8 mouse cellular contexts compared by ENCODE assay signal in the genomic region with DNA sequence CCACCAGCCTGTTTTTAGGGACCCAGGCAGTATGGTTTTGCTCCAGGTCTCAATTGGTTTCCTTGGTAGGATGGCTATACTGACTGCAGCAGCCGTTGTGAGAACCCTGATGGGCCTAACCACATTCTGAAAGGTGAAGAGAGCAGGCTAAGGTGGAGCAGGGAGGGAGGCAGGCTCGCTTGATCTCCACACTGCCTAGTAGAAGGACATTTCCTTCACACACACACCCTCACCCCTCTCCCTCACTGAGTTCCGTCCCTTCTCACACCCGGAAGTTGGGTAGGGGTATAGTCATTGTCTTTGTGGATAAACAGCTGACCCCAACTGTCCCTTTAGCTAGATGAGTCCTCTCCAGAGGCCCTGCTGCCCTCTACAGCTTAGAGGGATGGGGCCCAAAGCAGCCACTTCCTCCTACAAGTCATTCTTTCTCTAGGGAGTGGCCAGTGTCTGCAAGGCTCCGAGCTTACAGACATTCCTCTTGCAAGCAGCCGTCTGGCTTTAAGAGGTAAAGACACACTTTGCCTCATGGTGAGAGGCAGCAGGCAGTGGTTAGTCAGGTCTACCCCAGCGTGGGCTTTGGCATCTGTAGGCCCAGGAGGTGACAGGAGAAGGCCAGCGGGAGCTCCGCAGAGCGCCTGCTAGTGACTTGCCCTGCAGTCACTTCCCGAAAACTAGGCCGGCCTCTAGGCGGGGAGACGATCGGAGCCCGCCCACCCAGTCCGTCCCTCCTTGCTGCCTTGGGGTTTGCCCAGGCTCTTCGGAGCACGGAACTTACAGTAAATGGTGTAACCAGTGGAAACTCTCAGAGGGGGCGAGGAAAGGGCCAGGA. TPM values are rescaled to one million over a fixed set of nuclear protein-coding genes. Genes with fewer than 3 reads are reported as not detected.
DNase-seq lines count a peak whose midpoint lies in the region; ATAC-seq lines count a peak whose summit lies in the region.

No protein-coding gene starts in this region.

- H3K9ac ChIP-seq in heart, embryonic 14.5 days (ENCODE audit: low read length) = peak overlapping the region; percentile 82
- peak overlapping the region; percentile 61 for H3K9ac ChIP-seq in liver, embryonic 11.5 days (ENCODE audit: low read depth, low read length)

- no peaks in the 10 kb centered on the region for H3K36me3 ChIP-seq in erythroblast, embryonic 14.5 days (ENCODE audit: control insufficient read depth)
- H3K36me3 ChIP-seq in heart, embryonic 14.5 days (ENCODE audit: control insufficient read depth, insufficient read depth, low read length) = no peaks in the 10 kb centered on the region
- no peaks in the 10 kb centered on the region for H3K36me3 ChIP-seq in liver, embryonic 11.5 days (ENCODE audit: control insufficient read depth, insufficient read depth, low read length)
- H3K36me3 ChIP-seq in splenic B cell, adult 2 months (ENCODE audit: control insufficient read depth, insufficient read depth, low read length, poor library complexity, severe bottlenecking) = no peaks in the 10 kb centered on the region

- H3K4me2 ChIP-seq in heart, embryonic 14.5 days (ENCODE audit: low read length) = peak overlapping the region; percentile 81
- H3K4me2 ChIP-seq in liver, embryonic 11.5 days = peak overlapping the region; percentile 73

- no peaks in the 10 kb centered on the region for H3K9me3 ChIP-seq in erythroblast, embryonic 14.5 days (ENCODE audit: control insufficient read depth, low read length)
- H3K9me3 ChIP-seq in heart, embryonic 14.5 days (ENCODE audit: control insufficient read depth, low read length) = no peaks in the 10 kb centered on the region
- no peaks in the 10 kb centered on the region for H3K9me3 ChIP-seq in liver, embryonic 11.5 days (ENCODE audit: control insufficient read depth, low read length)

- peak overlapping the region; percentile 57 for H3K4me3 ChIP-seq in erythroblast, embryonic 14.5 days (replicated peaks)
- H3K4me3 ChIP-seq in heart, embryonic 14.5 days (ENCODE audit: control insufficient read depth in 1 of 2, insufficient read depth in 1 of 2, low read depth in 1 of 2, low read length in 2 of 2) = peak overlapping the region; percentile 38 to 49
- peak overlapping the region; percentile 48 for H3K4me3 ChIP-seq in liver, embryonic 11.5 days (ENCODE audit: low read depth, low read length)

- DNase-seq in 3T3-L1 (ENCODE audit: low read depth, low spot score) = peak; percentile 60
- DNase-seq in adrenal gland, postnatal 14 days = peak; percentile 94
- DNase-seq in kidney, postnatal 10 days = peak; percentile 89
- DNase-seq in liver, embryonic 11.5 days (ENCODE audit: low spot score) = peak; percentile 82
- DNase-seq in splenic B cell, adult 2 months (ENCODE audit: low read depth, low spot score) = peak; percentile 82

- H3K27ac ChIP-seq in heart, embryonic 14.5 days (replicated peaks in 1 of 2; ENCODE audit: control insufficient read depth in 1 of 2, insufficient read depth in 1 of 2, low read depth in 2 of 2, low read length in 2 of 2) = peak overlapping the region; percentile 75 to 90
- H3K27ac ChIP-seq in liver, embryonic 11.5 days (ENCODE audit: low read depth, low read length) = peak overlapping the region; percentile 87

- peak; percentile 64 for ATAC-seq in heart, embryonic 14.5 days (ENCODE audit: insufficient number of reproducible peaks, insufficient read depth, low FRiP score, low read depth)
- peak; percentile 92 for ATAC-seq in liver, embryonic 11.5 days (replicated peaks; ENCODE audit: low FRiP score)
- ATAC-seq in monocyte, adult 5-6 weeks (replicated peaks; ENCODE audit: insufficient number of reproducible peaks, low FRiP score, low TSS enrichment, poor library complexity, severe bottlenecking) = peak; percentile 84

- WGBS in heart, embryonic 14.5 days = 8% methylated on average over 20 of the region's 20 CpGs
- WGBS in liver, embryonic 11.5 days = 5% methylated on average over 20 of the region's 20 CpGs

- H3K27me3 ChIP-seq in erythroblast, embryonic 14.5 days (ENCODE audit: control insufficient read depth) = no peaks in the 10 kb centered on the region; the same call in 1 of the 2 replicates
- H3K27me3 ChIP-seq in heart, embryonic 14.5 days (ENCODE audit: control insufficient read depth, insufficient read depth, low read length) = no peaks in the 10 kb centered on the region
- no peaks in the 10 kb centered on the region for H3K27me3 ChIP-seq in liver, embryonic 11.5 days (replicated peaks; ENCODE audit: control insufficient read depth, insufficient read depth, low read length)
- no peaks in the 10 kb centered on the region for H3K27me3 ChIP-seq in splenic B cell, adult 2 months (ENCODE audit: control insufficient read depth, insufficient read depth, low read length, poor library complexity, severe bottlenecking)

- H3K4me1 ChIP-seq in erythroblast, embryonic 14.5 days (ENCODE audit: control insufficient read depth) = peaks cover 19% of the 10 kb centered on the region
- H3K4me1 ChIP-seq in heart, embryonic 14.5 days (ENCODE audit: control insufficient read depth in 2 of 2, insufficient read depth in 2 of 2, low read length in 2 of 2) = peaks cover 12 to 16% of the 10 kb centered on the region in 2 experiments
- peaks cover 12% of the 10 kb centered on the region for H3K4me1 ChIP-seq in liver, embryonic 11.5 days (replicated peaks; ENCODE audit: control insufficient read depth, insufficient read depth, low read length)

RNA-seq across cellular contexts. Expression of a gene that starts 18.7 kb away (rescaled TPM):
- 0.74 and 1.7 TPM in 2 replicates for total RNA-seq in adrenal gland, postnatal 14 days (2021)
- polyA plus RNA-seq in erythroblast, embryonic 14.5 days (2012) = 0.12 TPM in 1 of 2 replicates, not detected in the other
- polyA plus RNA-seq in heart, embryonic 14.5 days (2014; fragmentation: Nextera tagmentation; extraction: Ambion mirVana) = 4.5 and 5.0 TPM in 2 replicates
- polyA plus RNA-seq in liver, embryonic 11.5 days (2014; fragmentation: Nextera tagmentation; extraction: Ambion mirVana) = 6.8 and 8.6 TPM in 2 replicates
- total RNA-seq in monocyte, adult 5-6 weeks (2017) = 28.7 to 49.6 TPM (median 34.2 TPM) in 3 replicates

RNA-seq across cellular contexts. Expression of a gene that starts 41.1 kb away (rescaled TPM):
- 4.3 and 5.7 TPM in 2 replicates for total RNA-seq in adrenal gland, postnatal 14 days (2021)
- polyA plus RNA-seq in erythroblast, embryonic 14.5 days (2012) = not detected in 2 replicates
- 7.8 TPM in 2 replicates for polyA plus RNA-seq in heart, embryonic 14.5 days (2014; fragmentation: Nextera tagmentation; extraction: Ambion mirVana)
- 3.3 and 3.9 TPM in 2 replicates for polyA plus RNA-seq in liver, embryonic 11.5 days (2014; fragmentation: Nextera tagmentation; extraction: Ambion mirVana)
- 0.21 TPM in 1 of 3 replicates, not detected in the others for total RNA-seq in monocyte, adult 5-6 weeks (2017)

Comparison
In these comparisons a context has a peak if more than half of its experiments do, and no peak if none do; other contexts are left out.
1. Peak in every context shown above with its lines: DNase-seq, ATAC-seq, H3K4me3 ChIP-seq and H3K27ac ChIP-seq.